Mouse (Mus musculus) heart, embryonic 12.5 days (tissue): ENCODE data around the gene Ggnbp2. TPM values are rescaled to one million over a fixed set of nuclear protein-coding genes. Genes with fewer than 3 reads are reported as not detected.
A peak's percentile ranks its signal among the peaks of the same experiment; 100 is the strongest.

Experiments used
- ATAC-seq: fragments of 200-750 bp; cut with Nextera tagmentation; 2 replicates; pipeline ENCODE4 v1.8.0; 2017; ENCODE audit warnings: moderate TSS enrichment, moderate library complexity; ENCODE audit not compliant: insufficient number of reproducible peaks, low FRiP score
- H3K27ac ChIP-seq: fragments of 300-500 bp; sonication (generic); 2 replicates; pipeline ENCODE4 v1.5.1; 2016; ENCODE audit warnings: mild to moderate bottlenecking, moderate library complexity; ENCODE audit not compliant: poor library complexity, severe bottlenecking
- H3K27me3 ChIP-seq: fragments of 300-500 bp; sonication (generic); replicated peaks from 2 replicates; pipeline ENCODE4 v1.6.1; 2016; ENCODE audit warnings: mild to moderate bottlenecking, moderate library complexity
- H3K36me3 ChIP-seq: fragments of 300-500 bp; sonication (generic); 2 replicates; pipeline ENCODE4 v1.6.1; 2016; ENCODE audit warnings: mild to moderate bottlenecking, moderate library complexity
- H3K4me1 ChIP-seq: fragments of 300-500 bp; sonication (generic); replicated peaks from 2 replicates; pipeline ENCODE4 v1.6.1; 2016; ENCODE audit warnings: mild to moderate bottlenecking
- H3K4me2 ChIP-seq: fragments of 300-500 bp; sonication (generic); 2 replicates; pipeline ENCODE4 v1.6.1; 2016; ENCODE audit warnings: mild to moderate bottlenecking, moderate library complexity
- H3K4me3 ChIP-seq: fragments of 300-500 bp; sonication (generic); 2 replicates; pipeline ENCODE4 v1.5.1; 2016; ENCODE audit warnings: mild to moderate bottlenecking
- H3K9ac ChIP-seq: fragments of 300-500 bp; sonication (generic); 2 replicates; pipeline ENCODE4 v1.6.1; 2016; ENCODE audit warnings: mild to moderate bottlenecking, moderate library complexity
- H3K9me3 ChIP-seq: fragments of 300-500 bp; sonication (generic); replicated peaks from 2 replicates; pipeline ENCODE4 v1.6.1; 2016; ENCODE audit warnings: mild to moderate bottlenecking, moderate library complexity
- WGBS: fragments of 180-500 bp; shearing (Covaris S2); methylation state at CpG from one replicate; pipeline ENCODE4 v1.1.7; 2016; 5-methylcytosine and 5-hydroxymethylcytosine counted together
- polyA plus RNA-seq: library from polyadenylated mRNA; unstranded; fragments of >200 nt; fragmentation: Nextera tagmentation; extraction: Ambion mirVana; gene quantifications from 2 replicates; pipeline ENCODE4 v1.2.1, GENCODE M21; 2016

Gene Ggnbp2
- polyA plus RNA-seq, 1 experiment from 2014 or later, result 55.5 TPM

GRCm38 (mm10) chr11:84822487-84822886, 48.1 kb downstream of the Ggnbp2 start:
- Histone ChIP-seq H3K27ac (peak overlapping the region; percentile 80), H3K4me1 (peaks cover 52% of the 10 kb centered on the region), H3K9me3 (no peaks in the 10 kb centered on the region), H3K4me3 (peak overlapping the region; percentile 25; the same call in 1 of the 2 replicates), H3K9ac (peak overlapping the region; percentile 58; the same call in 1 of the 2 replicates), H3K27me3 (peaks cover 18% of the 10 kb centered on the region), H3K36me3 (peaks cover 16% of the 10 kb centered on the region; the same call in 1 of the 2 replicates), H3K4me2 (peak overlapping the region; percentile 58)
- ATAC-seq, result peak; percentile 33
- 35% methylated on average over 5 of the region's 5 CpGs for WGBS

GRCm38 (mm10) chr11:84821131-84821770, 49.4 kb downstream of the Ggnbp2 start:
- Histone ChIP-seq H3K9me3 (no peaks in the 10 kb centered on the region), H3K27ac (no peak overlapping the region), H3K4me1 (peaks cover 41% of the 10 kb centered on the region), H3K27me3 (peaks cover 18% of the 10 kb centered on the region), H3K9ac (no peak overlapping the region), H3K4me3 (no peak overlapping the region), H3K4me2 (no peak overlapping the region; the same call in 1 of the 2 replicates), H3K36me3 (peaks cover 16% of the 10 kb centered on the region; the same call in 1 of the 2 replicates)
- 90% methylated on average over 9 of the region's 9 CpGs for WGBS
- no peak for ATAC-seq

- Histone ChIP-seq H3K36me3 (peaks cover 14% of the 10 kb centered on the region; the same call in 1 of the 2 replicates), H3K4me1 (peaks cover 23% of the 10 kb centered on the region), H3K27me3 (peaks cover 14% of the 10 kb centered on the region), H3K27ac (peak within 1 kb of the TSS; percentile 81), H3K4me3 (peak within 1 kb of the TSS; percentile 63), H3K9me3 (no peaks in the 10 kb centered on the region), H3K4me2 (peak within 1 kb of the TSS; percentile 90), H3K9ac (peak within 1 kb of the TSS; percentile 79)
- ATAC-seq, result peak; percentile 80
- under 1% methylated on average over 55 of the region's 55 CpGs for WGBS
These were observed 51.5 kb downstream of the Ggnbp2 start, which contains the start of gene Mrm1 for GRCm38 (mm10) chr11:84818961-84819692. Gene Mrm1 (minus strand): TSS chr11:84819515.

DNA sequence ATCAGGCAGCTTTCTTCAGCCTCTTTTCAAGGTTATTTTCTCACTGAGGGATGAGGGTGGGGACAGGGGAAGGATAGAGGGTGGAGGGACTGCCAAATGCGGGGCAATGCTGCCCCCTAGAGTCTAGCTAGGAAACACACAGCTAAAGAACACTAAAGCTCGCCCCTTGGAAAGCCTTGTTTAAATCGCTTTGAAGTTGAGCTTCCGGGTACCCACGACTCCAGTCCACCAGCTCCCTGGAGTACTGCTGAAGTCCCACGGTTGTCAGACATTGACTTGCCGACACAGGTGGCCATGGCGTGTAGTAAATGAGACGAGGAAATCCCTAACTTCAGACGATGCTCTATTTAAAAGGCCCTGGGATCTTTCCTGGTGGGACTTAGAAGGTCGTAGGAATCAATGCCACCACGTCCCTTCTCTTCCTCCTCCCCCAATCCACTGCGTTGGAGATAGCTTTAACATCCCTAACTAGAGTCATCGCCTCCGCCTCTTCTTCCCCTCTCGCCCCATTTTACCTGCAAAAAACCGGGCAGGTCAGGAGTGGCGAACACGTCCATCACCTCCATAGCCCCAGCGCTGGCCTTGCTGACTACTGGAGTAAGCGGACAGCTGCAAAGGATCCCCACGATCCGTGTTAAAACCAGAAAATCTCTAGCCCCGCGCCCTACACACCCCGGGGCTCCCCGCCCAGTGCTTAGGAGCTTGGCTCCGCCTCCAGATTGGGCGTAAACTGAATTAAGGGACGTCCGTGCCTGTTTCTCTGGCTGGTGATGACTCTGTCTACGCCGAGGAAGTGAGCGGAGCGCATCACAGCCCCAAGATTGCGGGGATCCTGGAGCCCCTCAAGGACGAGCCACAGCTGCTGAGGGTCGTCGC, 52.3 kb downstream of the Ggnbp2 start:
- Histone ChIP-seq H3K27me3 (peaks cover 14% of the 10 kb centered on the region), H3K9me3 (no peaks in the 10 kb centered on the region), H3K27ac (peak overlapping the region; percentile 81), H3K4me3 (peak overlapping the region; percentile 63), H3K4me2 (peak overlapping the region; percentile 90), H3K9ac (peak overlapping the region; percentile 79), H3K36me3 (peaks cover 17% of the 10 kb centered on the region; the same call in 1 of the 2 replicates), H3K4me1 (peaks cover 15% of the 10 kb centered on the region)
- peak; percentile 59; the same call in 1 of the 2 replicates for ATAC-seq
- under 1% methylated on average over 39 of the region's 39 CpGs for WGBS

- H3K9ac ChIP-seq, result no peak overlapping the region
- no peak overlapping the region for H3K4me3 ChIP-seq
- no peak overlapping the region for H3K4me2 ChIP-seq
- peaks cover 5% of the 10 kb centered on the region for H3K4me1 ChIP-seq
- H3K36me3 ChIP-seq, result peaks cover 24% of the 10 kb centered on the region
- 83% methylated on average over 6 of the region's 6 CpGs for WGBS
- peaks cover 14% of the 10 kb centered on the region for H3K27me3 ChIP-seq
- no peak overlapping the region for H3K27ac ChIP-seq
- ATAC-seq, result no peak
- no peaks in the 10 kb centered on the region for H3K9me3 ChIP-seq
These were observed 53.3 kb downstream of the Ggnbp2 start for GRCm38 (mm10) chr11:84817362-84817761.

DNA sequence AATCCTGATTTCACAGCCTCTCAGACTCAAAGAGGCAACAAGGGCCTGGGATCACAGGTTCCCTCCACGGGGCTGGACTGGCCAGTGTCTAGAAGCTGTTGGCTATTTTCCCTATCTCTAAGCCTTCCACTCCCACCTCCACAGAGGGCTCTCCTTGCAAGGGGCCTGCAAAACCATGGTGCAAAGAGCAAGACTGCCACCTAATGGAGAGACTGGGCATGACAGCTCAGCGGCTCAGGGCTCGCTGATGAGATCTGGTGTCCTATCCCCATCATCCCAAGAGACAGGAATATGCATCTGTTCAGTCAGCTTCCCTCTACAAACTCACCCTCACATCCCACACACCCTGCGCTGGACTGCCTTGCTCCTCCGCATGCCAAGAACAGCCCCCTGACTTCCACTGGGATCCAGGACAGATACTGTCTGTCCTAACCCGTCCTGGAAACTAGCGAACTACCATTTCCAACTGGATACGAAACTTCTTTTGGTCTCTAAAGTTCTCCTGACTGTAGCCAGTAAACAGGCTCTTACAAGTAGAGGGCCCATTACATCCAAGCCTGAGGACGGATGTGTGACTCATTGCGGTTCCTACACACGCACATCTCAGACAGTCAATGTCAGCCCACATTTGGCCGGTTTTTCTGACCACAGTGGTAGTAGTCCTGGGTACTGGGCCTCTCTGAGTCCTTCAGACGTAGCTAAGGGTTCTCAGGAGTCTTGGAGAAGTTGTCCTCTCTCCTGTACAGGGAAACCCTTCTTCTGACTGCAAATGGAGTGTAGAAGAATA, 56.7 kb downstream of the Ggnbp2 start:
- 57% methylated on average over 13 of the region's 13 CpGs for WGBS

DNA sequence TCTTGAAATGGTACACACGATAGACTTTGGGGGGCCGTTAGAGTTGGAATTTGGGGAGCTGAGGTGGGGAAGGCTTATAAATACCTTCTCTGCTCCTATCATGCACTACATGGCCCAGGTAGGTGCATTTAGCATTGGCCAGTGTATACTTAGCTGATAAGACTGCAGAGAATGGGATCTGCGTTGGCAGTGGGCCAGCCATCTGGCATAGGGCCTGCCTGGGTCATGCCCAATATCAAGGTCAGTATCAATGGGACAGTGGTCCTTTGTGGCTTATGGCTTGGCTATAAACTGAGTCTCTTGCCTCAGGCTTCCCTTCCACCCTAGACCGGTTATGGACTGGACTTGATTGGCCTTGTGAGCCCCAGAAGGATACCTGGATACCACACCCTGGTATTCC, 66.2 kb downstream of the Ggnbp2 start:
- no peaks in the 10 kb centered on the region for H3K4me1 ChIP-seq
- 89% methylated on average over 4 of the region's 4 CpGs for whole genome bisulfite sequencing
- peaks cover 27% of the 10 kb centered on the region for H3K27me3 ChIP-seq
- no peak overlapping the region for H3K9ac ChIP-seq
- no peaks in the 10 kb centered on the region for H3K36me3 ChIP-seq
- no peaks in the 10 kb centered on the region for H3K9me3 ChIP-seq
- no peak for ATAC-seq
- no peak overlapping the region for H3K4me2 ChIP-seq
- no peak overlapping the region for H3K27ac ChIP-seq
- H3K4me3 ChIP-seq, result no peak overlapping the region

More for the DNA sequence above, 56.7 kb downstream of the Ggnbp2 start:
- H3K4me2 ChIP-seq, result no peak overlapping the region
- ATAC-seq, result no peak
- H3K9ac ChIP-seq, result no peak overlapping the region
- H3K27me3 ChIP-seq, result 0 out of 2 replicates have a peak, but pooled peaks cover 4% of the 10 kb centered on the region
- H3K4me1 ChIP-seq, result no peaks in the 10 kb centered on the region
- peaks cover 15% of the 10 kb centered on the region for H3K36me3 ChIP-seq
- H3K9me3 ChIP-seq, result no peaks in the 10 kb centered on the region
- no peak overlapping the region for H3K27ac ChIP-seq
- H3K4me3 ChIP-seq, result no peak overlapping the region

- no peak; the same call in 1 of the 2 replicates for ATAC-seq
- Histone ChIP-seq H3K9ac (no peak overlapping the region), H3K27ac (no peak overlapping the region), H3K36me3 (no peaks in the 10 kb centered on the region), H3K4me3 (no peak overlapping the region), H3K9me3 (no peaks in the 10 kb centered on the region), H3K4me2 (no peak overlapping the region), H3K4me1 (peaks cover 4% of the 10 kb centered on the region; the same call in 1 of the 2 replicates), H3K27me3 (peaks cover 32% of the 10 kb centered on the region)
- 17% methylated on average over 21 of the region's 21 CpGs for WGBS
These were observed 72.8 kb downstream of the Ggnbp2 start for GRCm38 (mm10) chr11:84797627-84798353.

DNA sequence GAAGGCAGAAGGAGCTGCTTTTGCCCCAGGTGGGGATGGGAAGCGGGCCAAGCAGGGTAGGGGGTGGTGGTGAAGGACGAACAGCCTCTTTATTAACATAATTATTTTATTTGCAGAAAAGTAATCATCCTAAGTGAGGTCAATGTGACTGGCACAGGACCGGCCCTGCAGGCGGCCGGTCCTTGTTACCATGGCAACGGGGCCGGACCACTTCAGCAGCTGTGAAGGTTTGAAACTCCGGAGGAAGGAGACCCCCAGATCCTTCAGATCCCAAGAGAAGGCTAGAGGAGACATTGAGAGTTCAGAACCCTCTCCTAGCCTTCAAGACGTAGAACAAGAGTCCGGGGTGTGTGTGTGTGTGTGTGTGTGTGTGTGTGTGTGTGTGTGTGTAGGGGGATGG, 73.6 kb downstream of the Ggnbp2 start:
- Histone ChIP-seq H3K27me3 (peaks cover 35% of the 10 kb centered on the region), H3K27ac (no peak overlapping the region), H3K9ac (no peak overlapping the region), H3K9me3 (no peaks in the 10 kb centered on the region), H3K4me3 (no peak overlapping the region), H3K4me1 (peaks cover 4% of the 10 kb centered on the region; the same call in 1 of the 2 replicates), H3K4me2 (no peak overlapping the region), H3K36me3 (no peaks in the 10 kb centered on the region)
- 53% methylated on average over 10 of the region's 10 CpGs for WGBS
- ATAC-seq, result no peak
